Mouse (Mus musculus) kidney, adult 8-10 months (tissue): ENCODE results near the gene Whamm.

Experiments used
- DNase-seq, 2 experiments: peaks; one replicate each; pipeline ENCODE4 v3.0.0; 2022

The Whamm gene

GRCm38 (mm10) chr7:81564766-81565165, 6.3 kb upstream of the Whamm start:
- DNase-seq = no peak

GRCm38 (mm10) chr7:81565381-81566055, 5.5 kb upstream of the Whamm start:
- no peak for DNase-seq

GRCm38 (mm10) chr7:81566332-81566731, 4.7 kb upstream of the Whamm start:
- DNase-seq = no peak

GRCm38 (mm10) chr7:81566892-81567291, 4.2 kb upstream of the Whamm start, which contains the start of gene Fsd2:
Fsd2 (minus strand) TSS chr7:81566944.
- DNase-seq = no peak

GRCm38 (mm10) chr7:81567396-81567795, 3.7 kb upstream of the Whamm start:
- no peak for DNase-seq

- DNase-seq = no peak
Measured at GRCm38 (mm10) chr7:81569851-81570250, 1.2 kb upstream of the Whamm start.

- no peak for DNase-seq
Measured at GRCm38 (mm10) chr7:81570271-81570670, 795 bp upstream of the Whamm start.

GRCm38 (mm10) chr7:81570752-81571107, 336 bp upstream of the Whamm start:
- DNase-seq = no peak

- DNase-seq = peak; percentile 19
Measured at GRCm38 (mm10) chr7:81571941-81572441, 925 bp downstream of the Whamm start.

GRCm38 (mm10) chr7:81572610-81573268, 1.7 kb downstream of the Whamm start:
- DNase-seq = no peak

- peak in 1 of 2 experiments; percentile 23 for DNase-seq
Measured at GRCm38 (mm10) chr7:81573397-81573796, 2.3 kb downstream of the Whamm start.

GRCm38 (mm10) chr7:81573821-81574220, 2.8 kb downstream of the Whamm start:
- no peak for DNase-seq

GRCm38 (mm10) chr7:81575606-81576005, 4.5 kb downstream of the Whamm start:
- DNase-seq = no peak

- no peak for DNase-seq
Measured at GRCm38 (mm10) chr7:81577872-81578271, 6.8 kb downstream of the Whamm start.

- no peak for DNase-seq
Measured at GRCm38 (mm10) chr7:81578413-81578812, 7.3 kb downstream of the Whamm start.

GRCm38 (mm10) chr7:81579312-81579711, 8.2 kb downstream of the Whamm start:
- DNase-seq = no peak

GRCm38 (mm10) chr7:81583512-81583911, 12.4 kb downstream of the Whamm start:
- DNase-seq = no peak

- DNase-seq = peak; percentile 14 to 20
Measured at GRCm38 (mm10) chr7:81585326-81585725, 14.3 kb downstream of the Whamm start.

- no peak for DNase-seq
Measured at GRCm38 (mm10) chr7:81587238-81587637, 16.2 kb downstream of the Whamm start.

GRCm38 (mm10) chr7:81592686-81593085, 21.6 kb downstream of the Whamm start:
- DNase-seq = no peak

- DNase-seq = no peak
Measured at GRCm38 (mm10) chr7:81593387-81593786, 22.3 kb downstream of the Whamm start.

GRCm38 (mm10) chr7:81595056-81595455, 24.0 kb downstream of the Whamm start:
- DNase-seq = no peak

GRCm38 (mm10) chr7:81596086-81596485, 25.0 kb downstream of the Whamm start:
- DNase-seq = no peak

GRCm38 (mm10) chr7:81597660-81598059, 26.6 kb downstream of the Whamm start:
- no peak for DNase-seq
